Mouse (Mus musculus): Measurements from ENCODE around the gene Lrrc75a. TPM values are rescaled to one million over a fixed set of nuclear protein-coding genes. Genes with fewer than 3 reads are reported as not detected.
A peak's percentile ranks its signal among the peaks of the same experiment; 100 is the strongest.

Lrrc75a gene
- total RNA-seq, 4 experiments from 2014 or later, result 3.1 to 4.5 (median 3.7) TPM

DNA sequence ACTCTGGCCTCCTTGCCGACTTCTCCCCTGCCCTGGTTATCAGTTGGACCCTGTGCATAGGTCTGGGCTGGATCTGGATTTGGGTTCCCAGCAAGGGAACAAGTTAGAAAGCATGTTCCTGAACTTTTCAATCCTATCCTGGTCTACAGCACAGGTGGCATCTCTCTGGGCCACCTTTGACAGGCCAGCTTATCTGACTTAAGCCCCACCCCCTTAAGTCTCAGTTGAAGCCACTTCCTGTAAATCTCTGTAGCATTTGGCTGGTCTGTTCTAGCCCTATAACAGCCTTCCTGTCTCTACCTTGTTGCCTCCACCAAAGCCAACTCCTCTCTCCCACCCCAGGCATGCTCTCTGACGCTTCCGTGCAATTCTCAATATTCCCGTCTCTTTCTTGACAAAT, 49.8 kb downstream of the Lrrc75a start:
- DNase-seq (ENCODE audit: low spot score), result no peak

DNA sequence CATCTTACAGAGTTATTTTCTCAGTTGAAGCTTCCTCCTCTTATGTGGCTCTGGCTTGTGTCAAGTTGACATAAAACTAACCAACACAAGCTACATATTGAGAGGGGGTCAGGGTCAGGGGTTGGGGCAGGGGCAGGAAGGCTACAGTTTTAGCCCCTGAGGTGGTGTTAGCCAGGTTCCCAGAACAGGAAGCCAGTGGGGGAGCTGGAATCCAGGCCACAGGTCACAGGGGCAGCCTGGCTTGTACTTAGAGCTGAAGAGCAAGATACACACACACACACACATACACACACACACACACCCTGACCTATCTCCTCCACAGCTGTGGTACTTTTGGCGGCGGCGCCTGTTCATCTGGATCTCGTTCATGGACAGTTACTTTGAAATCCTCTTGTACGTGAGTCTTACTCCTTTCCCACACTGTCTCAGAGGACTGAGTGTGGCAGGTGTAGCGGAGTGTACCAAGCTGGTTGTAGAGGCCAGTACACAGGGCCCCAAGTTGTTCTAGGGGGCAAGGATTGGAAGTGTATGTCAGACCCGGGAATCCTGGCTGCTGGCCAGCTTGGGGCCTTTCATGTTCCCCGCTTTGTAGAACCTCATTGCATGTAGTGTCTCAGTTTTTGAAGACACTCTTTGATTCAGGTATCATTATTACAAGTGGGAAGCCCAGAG, 56.3 kb downstream of the Lrrc75a start:
- no peak for DNase-seq (ENCODE audit: low spot score)

DNA sequence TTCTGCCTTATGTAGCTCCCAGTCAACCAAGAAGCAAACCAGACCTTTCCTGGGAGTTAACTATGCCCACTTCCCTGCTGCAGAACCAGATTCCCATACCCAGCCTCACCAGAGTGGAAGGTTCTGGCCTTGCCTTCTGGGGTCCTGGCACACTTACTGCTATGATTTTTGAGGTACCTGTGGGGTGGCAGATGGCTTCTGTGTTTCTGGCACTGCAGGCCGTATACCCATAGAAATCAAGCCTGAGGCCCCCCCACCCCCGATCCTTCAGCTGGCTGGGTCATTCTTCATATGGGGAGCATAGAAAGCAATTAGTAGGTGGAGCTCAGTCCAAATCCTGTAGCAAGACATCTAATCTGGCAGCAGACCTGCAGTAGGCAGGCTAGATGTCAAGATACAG, 57.3 kb downstream of the Lrrc75a start:
- no peak for DNase-seq (ENCODE audit: low spot score)

DNA sequence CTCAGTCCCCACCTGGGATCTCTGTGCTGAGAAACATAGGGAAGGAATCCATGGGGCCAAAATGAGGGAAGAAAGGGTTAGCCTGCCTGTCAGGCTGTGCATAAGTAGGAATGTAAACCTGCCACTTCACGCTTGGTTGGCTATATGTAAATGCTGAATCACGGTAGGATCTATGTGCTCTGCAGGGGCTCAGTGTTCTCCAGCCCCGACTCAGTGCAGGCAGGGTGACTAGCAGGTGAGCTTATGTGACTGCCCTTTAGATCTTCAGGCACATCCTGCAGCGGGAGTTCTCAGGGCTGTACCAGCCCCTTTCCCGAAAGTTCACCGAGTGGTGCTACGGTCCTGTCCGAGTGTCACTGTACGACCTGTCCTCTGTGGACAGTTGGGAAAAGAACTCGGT, 58.9 kb downstream of the Lrrc75a start:
- no peak for DNase-seq (ENCODE audit: low spot score)

DNA sequence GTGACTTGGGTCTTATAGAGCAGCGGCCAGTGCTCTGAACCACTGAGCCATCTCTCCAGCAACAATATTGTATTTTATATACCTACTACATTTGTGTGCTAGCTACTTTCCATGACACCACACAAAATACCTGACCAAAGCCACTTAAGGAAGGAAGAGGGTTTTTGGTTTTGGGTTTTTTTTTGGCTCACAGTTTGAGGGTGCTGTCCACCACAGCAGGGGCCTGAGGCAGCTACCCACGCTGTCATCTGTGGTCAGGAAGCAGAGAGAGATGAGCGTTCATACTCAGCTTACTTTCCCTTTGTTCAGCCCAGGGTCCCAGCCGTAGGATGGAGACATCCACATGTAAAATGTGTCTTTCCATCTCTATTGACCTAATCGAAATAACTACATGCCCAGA, 61.3 kb downstream of the Lrrc75a start:
- DNase-seq (ENCODE audit: low spot score), result no peak

DNA sequence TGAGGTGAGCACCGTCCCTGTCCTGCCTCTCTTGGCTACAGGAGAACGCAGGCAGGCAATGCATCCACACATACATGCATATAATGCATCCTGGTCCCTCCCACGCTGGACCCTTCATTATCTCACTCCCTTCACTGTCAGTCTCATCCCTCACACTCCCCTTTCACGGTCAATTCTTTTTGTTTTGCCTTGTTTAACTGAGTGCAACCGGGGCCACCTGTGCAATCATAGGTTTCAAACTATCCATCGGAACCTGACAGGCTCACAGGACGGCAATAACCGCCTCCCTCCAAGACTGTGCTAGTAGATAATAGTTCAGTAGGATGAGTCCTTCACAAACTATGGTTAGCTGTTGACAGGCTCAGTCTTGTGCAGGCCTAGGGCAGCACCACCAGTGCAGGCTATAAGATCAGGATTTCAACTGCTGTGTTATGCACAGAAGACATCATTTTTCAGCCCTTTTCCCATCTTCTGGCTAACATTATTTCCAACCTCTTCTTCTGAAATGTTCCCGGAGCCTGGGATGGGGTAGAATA, 63.6 kb downstream of the Lrrc75a start:
- DNase-seq (ENCODE audit: low spot score), result no peak

DNA sequence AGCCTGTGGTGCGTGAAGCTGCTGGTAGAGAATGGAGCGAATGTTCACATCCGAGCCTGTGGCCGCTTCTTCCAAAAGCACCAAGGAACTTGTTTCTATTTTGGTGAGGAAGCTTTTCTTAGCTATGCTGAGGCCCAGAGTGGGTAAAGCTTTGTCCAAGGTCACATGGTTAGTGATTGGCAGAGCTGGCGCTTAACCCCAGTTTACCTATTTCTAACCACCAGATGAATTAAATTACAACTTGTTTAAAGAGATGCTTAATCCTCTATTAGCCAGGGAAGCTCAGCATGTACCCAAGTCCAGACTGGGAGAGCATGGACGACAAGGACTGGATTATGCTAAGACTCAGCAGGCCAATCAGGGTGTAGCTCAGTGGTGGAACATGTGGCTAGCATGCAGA, 65.3 kb downstream of the Lrrc75a start:
- no peak for DNase-seq (ENCODE audit: low spot score)

DNA sequence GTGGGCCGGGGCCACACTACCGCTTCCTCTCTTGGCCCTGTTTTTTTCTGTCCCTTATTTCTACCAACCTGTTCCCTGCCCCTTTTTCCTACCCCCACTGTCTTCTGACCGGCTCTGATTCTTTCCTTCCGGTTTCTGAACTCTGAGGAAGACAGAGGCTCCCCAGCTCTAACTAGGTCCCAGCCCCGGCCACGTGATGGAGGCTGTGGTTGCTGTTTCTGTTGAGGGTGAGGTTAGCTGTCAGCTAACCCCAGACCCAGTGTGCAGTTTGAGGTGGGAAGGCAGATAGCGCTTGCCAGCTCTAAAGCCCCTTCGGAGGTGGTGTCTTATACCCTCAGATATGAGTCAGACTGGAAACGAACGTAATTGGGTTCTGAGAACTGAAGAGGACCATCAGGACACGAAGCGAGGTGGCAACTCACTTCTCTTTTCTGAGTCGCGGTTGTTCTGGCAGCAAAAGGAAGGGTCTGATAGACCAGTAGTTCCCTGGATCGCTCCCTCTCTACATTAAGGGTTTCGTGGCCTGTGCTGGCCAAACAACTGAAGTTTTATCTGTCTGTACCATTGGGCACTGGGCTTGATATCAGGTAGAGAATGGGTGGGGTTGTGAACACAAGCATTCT, 71.7 kb downstream of the Lrrc75a start:
- peak; percentile 46 for DNase-seq (ENCODE audit: low spot score)

DNA sequence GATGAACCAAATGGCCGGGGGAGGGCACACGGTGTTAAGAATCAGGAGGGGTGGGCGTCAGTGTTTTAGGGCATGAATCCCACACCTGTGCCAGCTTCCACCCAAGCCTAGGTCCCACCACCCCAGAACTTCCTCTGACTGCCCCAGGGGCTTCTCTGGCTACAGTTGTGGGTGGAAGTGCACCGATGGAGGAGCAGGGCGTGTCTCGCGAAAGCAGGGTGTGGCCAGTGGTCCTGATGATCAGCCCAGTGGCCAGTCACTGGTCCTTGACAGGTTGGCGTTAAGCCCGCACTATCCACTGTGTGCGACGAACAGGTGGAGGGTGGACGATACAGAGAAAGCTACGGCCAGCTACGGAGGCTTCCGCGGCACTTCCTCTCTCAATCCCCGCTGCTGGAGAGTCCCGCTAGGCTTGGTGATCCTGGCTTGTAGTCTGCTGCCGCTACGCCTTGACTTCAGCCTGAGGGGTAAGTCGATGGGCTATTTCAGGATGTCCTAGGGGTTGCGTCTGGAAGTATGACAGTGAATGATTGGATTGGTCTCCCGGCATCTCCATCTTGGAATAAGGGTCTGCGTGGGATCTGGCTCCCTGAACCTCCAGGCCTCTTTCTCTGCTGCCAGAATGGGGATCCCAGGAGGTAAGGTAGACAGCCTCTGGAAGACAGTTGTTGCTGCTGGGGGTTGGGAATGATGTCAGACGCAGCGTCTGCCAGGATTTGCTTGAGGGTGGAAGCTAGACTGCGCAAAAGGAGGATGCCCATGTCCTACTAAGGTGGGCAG, 72.5 kb downstream of the Lrrc75a start:
- DNase-seq (ENCODE audit: low spot score), result peak; percentile 40

DNA sequence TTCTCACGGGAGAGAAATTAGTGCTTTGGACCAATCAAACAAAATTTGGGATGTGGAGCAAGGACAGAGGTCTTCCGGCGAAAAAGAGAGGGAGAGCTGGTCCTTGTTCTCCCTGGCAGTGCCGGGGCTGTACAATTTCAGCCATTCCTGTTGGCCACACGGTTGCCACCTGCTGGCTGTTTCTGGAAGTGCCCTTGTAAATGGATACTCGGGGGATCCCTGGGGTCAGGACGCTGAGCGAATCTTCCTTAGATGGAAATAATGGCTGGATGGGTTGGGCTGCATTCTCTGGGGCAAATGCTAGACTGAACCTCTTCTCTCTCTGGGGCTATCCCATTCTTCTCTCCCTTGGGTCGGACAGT, 73.0 kb downstream of the Lrrc75a start:
- DNase-seq (ENCODE audit: low spot score), result peak; percentile 91

DNA sequence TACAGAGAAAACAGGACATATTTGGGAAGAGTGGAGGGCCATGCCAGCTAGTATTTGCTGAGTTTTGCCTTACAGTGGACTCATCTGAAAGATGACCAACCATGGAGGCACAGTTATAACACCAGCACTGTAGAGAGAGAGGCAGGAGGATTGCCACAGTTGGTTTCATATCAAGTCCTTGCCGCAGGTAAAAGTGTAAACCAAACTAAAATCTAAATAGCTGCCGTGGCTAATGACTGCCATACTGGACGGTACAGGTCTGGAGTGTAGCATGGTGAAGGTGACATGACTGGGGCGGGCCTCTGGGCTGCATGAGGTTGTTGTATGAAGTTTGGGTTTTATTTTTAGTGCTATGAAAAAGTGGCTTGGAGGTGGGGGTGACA, 73.6 kb downstream of the Lrrc75a start:
- DNase-seq (ENCODE audit: low spot score), result no peak

DNA sequence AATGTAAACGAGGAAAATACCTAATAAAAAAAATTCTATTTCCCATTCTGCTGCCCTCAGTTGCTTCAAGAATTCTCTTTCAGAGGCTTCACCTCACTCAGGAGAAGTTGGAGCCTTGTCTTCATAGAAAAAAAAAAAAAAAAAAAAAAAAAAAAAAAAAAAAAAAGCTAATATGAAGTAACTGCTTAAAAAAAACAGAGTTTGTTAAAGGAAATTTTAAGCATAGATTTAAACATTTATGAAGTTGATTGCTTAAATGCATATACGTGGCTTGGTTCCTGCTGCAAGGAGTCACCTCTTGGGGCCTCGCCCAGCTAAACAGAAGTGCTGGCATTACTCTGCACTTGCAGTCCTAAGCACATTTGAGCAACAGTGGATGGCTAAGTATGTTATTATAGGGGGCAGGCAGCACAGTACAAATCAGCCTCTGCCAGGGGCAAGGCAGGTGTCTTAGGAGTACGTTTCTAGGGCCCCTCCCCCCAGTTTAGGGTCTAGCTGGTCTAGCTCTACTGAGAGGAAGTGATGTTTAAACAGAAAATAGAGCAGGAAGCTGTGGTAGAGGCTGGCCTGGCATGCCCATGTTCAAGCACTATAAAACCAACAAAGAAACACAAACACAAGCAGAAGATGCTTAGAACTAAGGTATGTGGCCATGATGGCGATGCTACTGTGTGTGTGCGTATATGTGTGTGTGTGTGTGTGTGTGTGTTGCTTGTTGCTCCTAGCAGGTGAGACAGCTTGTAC, 74.2 kb downstream of the Lrrc75a start, which contains the start of gene Trpv2:
Gene Trpv2 (plus strand): TSS at position 528 of the 744 bp plus-strand sequence.
- DNase-seq (ENCODE audit: low spot score), result no peak

DNA sequence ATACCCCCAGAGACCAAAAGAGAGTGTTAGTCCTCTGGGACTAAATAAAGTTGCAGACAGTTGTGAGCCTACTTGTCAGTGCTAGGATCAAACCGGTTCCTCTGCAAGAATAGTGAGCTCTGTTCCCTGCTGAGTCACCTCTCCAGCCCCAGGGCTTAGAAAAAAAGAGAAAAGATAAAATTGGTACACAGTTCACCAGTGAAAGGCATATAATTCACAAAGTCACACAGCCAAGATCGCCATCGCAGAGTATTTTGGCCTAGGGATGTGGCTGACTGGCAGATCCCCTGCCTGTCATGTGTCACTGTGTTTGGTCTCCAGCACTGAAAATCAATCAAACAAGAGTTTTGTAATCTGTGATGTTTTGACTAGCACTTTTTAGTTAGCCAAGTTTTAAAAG, 80.0 kb downstream of the Lrrc75a start:
- DNase-seq (ENCODE audit: low spot score), result no peak

DNA sequence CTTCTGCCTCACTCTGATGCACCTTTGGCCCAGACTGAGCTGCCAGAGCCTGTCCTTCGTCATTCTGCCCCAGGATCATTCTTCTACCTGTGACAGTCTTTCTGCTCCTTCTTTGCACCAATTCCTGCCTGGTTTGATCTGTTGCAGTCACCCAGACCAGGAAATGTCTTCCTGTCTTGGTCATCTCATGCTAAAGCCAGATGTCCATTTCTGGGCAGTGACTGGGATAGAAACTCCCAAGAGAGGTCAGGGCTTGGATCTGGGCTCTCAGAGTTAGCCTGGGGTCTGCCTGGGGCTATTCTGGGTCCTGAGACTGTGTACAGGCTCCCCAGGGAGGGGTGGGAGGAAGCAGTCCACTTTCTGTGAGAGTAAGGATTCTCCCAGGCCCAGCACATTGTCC, 82.1 kb downstream of the Lrrc75a start:
- DNase-seq (ENCODE audit: low spot score), result no peak

DNA sequence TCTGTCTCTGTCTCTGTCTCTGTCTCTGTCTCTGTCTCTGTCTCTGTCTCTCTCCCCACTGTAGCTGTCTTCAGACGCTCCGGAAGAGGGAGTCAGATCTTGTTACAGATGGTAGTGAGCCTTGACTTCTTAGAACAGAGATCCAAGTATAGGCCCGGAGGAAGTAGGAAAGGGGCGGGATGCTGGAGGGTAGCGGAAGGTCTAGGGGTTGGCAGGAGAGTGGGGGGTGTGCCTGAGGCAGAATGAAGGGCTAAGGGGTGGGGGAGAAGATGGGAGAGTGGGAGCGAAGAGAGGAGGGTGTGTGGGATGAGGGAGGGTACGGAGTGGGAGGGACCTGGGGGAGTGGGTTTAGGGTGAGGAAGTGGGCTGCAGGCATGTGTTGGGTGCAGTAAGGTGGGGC, 82.6 kb downstream of the Lrrc75a start:
- no peak for DNase-seq (ENCODE audit: low spot score)

DNA sequence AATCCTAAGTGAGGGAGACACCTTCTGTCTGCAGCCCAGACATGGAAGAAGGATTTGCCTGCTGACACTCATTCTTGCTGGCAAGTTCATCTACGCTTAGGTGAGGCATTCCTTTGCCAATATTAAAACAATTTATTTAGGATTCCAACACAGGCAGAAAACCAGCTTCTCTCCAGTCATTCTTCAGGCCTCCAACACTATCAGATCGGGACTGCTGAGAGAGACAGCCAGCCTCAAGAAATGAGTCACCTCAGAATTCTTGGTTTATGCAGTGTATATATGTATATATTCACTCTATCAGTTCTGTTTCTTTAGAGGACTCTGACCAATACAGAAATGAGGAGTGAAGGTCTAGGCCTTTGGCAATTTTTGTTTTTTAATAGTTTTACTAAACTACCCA, 84.7 kb downstream of the Lrrc75a start:
- DNase-seq (ENCODE audit: low spot score), result no peak

DNA sequence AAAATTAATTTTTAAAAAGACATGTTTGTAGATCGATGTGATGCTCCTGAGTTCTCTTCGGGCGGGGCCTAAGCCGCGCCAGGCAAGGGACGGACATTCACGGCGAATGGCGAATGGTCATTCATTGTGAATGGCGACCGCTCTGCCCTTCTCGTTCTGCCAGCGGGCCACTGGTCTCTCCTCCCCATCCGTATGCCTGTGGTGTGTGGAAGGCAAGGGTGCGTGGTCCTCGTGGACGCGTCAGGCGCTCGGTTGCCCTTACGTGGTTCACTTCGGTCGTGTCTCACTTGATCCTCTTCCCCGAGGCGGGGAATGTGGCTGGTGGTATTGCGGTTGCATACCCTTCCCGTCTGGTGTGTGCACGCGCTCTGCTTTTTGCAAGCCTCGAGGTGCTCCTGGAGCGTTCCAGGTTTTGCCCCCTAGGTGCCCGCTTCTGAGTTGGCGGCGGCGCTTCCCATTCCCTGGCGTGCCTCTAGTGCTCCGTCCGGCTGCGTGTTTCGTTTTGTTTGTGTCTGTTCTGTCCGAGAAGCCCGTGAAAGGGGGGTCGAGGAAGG, 87.8 kb downstream of the Lrrc75a start:
- no peak for DNase-seq (ENCODE audit: low spot score)

DNA sequence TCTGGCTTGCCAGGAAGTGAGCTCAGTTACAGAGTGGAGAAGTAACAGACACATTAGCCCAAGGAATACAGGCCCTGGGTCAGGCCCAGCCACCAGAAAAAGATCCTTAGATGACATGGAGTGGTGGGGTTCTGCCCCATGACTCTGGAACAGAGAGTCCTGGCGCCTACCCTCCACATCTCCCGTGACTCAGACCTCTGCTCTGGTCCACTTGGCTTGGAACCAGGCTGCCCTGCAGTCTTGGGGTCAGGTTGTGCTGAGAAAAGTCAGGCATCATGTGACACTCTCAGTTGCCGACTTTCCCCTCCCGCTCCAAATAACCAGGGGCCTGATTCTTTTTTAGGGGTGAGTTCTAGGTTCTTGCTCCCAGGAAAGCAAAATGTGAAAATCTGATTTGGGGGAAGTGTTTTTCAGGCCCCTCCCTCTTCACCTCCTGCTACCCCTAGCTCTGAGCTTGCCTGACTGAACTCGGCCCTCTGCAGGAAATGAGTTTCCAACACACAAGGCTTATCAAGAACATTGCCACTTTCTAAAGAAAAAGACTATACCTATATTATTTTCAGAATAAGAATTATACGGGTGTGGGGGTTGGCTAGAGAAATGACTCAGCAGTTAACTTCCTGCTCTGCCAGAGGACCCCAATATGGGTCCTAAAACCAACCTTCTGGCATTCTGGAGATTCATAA, 89.2 kb downstream of the Lrrc75a start:
- peak; percentile 62 for DNase-seq (ENCODE audit: low spot score)

DNA sequence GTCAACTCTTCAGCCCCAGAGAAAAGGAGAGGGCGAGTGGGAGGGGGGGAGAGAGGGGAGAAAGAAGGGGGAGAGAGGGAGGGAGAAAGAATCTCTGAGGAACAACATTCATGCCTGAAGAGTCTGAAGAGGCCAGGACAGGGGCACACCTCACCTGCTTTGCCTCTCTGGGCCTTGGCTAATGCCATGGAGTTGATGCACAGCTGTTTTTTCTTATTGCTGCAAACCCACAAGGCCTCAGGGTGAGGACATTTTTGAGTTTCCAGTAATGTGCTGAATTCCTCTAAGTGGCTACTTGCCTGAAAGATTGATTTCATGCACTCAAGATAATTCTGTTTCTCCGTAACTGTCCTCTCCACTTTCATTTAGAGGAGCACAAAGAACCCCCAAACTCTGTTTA, 90.2 kb downstream of the Lrrc75a start:
- DNase-seq (ENCODE audit: low spot score), result no peak

DNA sequence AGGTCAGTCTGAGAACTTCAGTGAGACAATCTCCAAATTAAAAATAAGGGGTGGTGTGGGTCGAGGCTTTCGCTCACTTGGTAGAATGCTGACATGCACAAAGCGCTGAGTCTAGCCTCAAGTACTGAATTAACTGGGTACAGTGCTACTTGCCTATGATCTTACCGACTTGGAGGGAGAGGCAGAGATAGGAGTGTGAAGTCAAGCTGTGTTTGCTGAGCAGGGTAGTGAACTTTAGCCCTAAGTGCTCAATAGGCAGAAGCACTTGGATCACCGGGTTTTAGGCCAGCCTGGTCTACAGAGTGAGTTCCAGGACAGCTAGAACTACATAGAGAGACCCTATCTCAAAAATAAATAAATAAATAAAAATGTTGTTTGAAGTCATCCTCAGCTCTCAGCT, 91.1 kb downstream of the Lrrc75a start:
- no peak for DNase-seq (ENCODE audit: low spot score)

DNA sequence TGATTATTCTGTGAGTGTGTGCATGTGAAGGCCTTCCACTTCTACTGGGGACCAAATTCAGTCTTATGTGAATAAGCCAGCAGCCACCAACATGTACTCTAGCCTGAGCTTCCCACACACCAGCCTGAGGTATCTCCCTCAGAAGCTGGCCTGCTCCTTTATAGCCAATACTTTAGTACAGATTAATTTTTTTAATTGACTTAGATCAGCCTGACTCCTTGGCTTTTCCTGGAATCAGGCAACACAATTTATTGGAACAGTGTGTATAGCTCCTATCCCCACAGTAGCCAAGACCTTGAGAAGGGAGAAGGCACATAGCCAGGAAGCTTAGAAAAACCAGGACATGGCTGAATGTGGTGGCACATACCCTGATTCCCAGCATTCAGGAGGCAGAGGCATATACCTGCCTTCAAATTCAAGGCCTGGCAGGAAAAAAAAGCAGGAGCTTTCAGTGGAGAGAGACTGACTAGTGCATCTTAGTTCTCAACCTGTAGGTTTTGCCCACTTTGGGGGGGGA, 92.4 kb downstream of the Lrrc75a start:
- peak; percentile 17 for DNase-seq (ENCODE audit: low spot score)
